Mouse (Mus musculus) forebrain, embryonic 16.5 days (tissue): ENCODE results near the gene Phpt1. TPM values are rescaled to one million over a fixed set of nuclear protein-coding genes. Genes with fewer than 3 reads are reported as not detected.

Experiments
- ATAC-seq: fragments of 200-750 bp; cut with Nextera tagmentation; 2 replicates; pipeline ENCODE4 v1.8.0; 2017; ENCODE audit warnings: mild to moderate bottlenecking, moderate library complexity
- H3K27ac ChIP-seq: fragments of 300-500 bp; sonication (generic); 2 replicates; pipeline ENCODE4 v1.5.1; 2014; ENCODE audit warnings: low read length, control low read depth
- H3K27me3 ChIP-seq: fragments of 300-500 bp; sonication (generic); replicated peaks from 2 replicates; pipeline ENCODE4 v1.6.1; 2014; ENCODE audit warnings: low read length; ENCODE audit not compliant: control insufficient read depth, insufficient read depth
- H3K36me3 ChIP-seq: fragments of 300-500 bp; sonication (generic); 2 replicates; pipeline ENCODE4 v1.6.1; 2014; ENCODE audit not compliant: control insufficient read depth, insufficient read depth
- H3K4me1 ChIP-seq: fragments of 300-500 bp; sonication (generic); replicated peaks from 2 replicates; pipeline ENCODE4 v1.6.1; 2014; ENCODE audit warnings: low read length; ENCODE audit not compliant: control insufficient read depth, insufficient read depth
- H3K4me2 ChIP-seq: fragments of 300-500 bp; sonication (generic); 2 replicates; pipeline ENCODE4 v1.6.1; 2014; ENCODE audit warnings: mild to moderate bottlenecking, low read length, control low read depth
- H3K4me3 ChIP-seq: fragments of 300-500 bp; sonication (generic); replicated peaks from 2 replicates; pipeline ENCODE4 v1.5.1; 2014; ENCODE audit warnings: mild to moderate bottlenecking, low read length, control low read depth
- H3K9ac ChIP-seq: fragments of 300-500 bp; sonication (generic); replicated peaks from 2 replicates; pipeline ENCODE4 v1.6.1; 2014; ENCODE audit warnings: low read depth, low read length, control low read depth
- H3K9me3 ChIP-seq: fragments of 300-500 bp; sonication (generic); 2 replicates; pipeline ENCODE4 v1.6.1; 2016; ENCODE audit warnings: low read length; ENCODE audit not compliant: control insufficient read depth
- WGBS: fragments of 180-500 bp; shearing (Covaris S2); extraction: QIAGEN DNeasy Blood & Tissue Kit; methylation state at CpG from one replicate; pipeline ENCODE4 v1.1.7; 2014; 5-methylcytosine and 5-hydroxymethylcytosine counted together
- polyA plus RNA-seq: library from polyadenylated mRNA; unstranded; fragments of >200 nt; fragmentation: Nextera tagmentation; extraction: Ambion mirVana; gene quantifications from 2 replicates; pipeline ENCODE4 v1.2.1, GENCODE M21; 2015

Phpt1 gene
- polyA plus RNA-seq, 1 experiment from 2014 or later = 141 TPM

GRCm38 (mm10) chr2:25569323-25569722 is 5.7 kb downstream of the Phpt1 start:
- peaks cover 4% of the 10 kb centered on the region for H3K36me3 ChIP-seq
- H3K4me3 ChIP-seq = no peak overlapping the region
- no peak overlapping the region for H3K9ac ChIP-seq
- H3K4me2 ChIP-seq = no peak overlapping the region
- peaks cover 14% of the 10 kb centered on the region for H3K4me1 ChIP-seq
- H3K27ac ChIP-seq = no peak overlapping the region
- WGBS = 98% methylated on average over 3 of the region's 3 CpGs
- H3K9me3 ChIP-seq = no peaks in the 10 kb centered on the region
- H3K27me3 ChIP-seq = no peaks in the 10 kb centered on the region
- no peak for ATAC-seq

GRCm38 (mm10) chr2:25568473-25569019 is 6.5 kb downstream of the Phpt1 start:
- Histone ChIP-seq H3K27me3 (no peaks in the 10 kb centered on the region), H3K4me1 (peaks cover 7% of the 10 kb centered on the region), H3K36me3 (peaks cover 4% of the 10 kb centered on the region), H3K9ac (no peak overlapping the region), H3K4me3 (no peak overlapping the region), H3K9me3 (no peaks in the 10 kb centered on the region), H3K27ac (no peak overlapping the region), H3K4me2 (no peak overlapping the region)
- WGBS = 96% methylated on average over 6 of the region's 6 CpGs
- no peak for ATAC-seq

GRCm38 (mm10) chr2:25566558-25566957 is 8.5 kb downstream of the Phpt1 start:
- H3K4me1 ChIP-seq = no peaks in the 10 kb centered on the region
- H3K27me3 ChIP-seq = no peaks in the 10 kb centered on the region
- no peak overlapping the region for H3K4me2 ChIP-seq
- 85% methylated on average over 6 of the region's 6 CpGs for WGBS
- H3K9ac ChIP-seq = no peak overlapping the region
- no peak overlapping the region for H3K27ac ChIP-seq
- H3K4me3 ChIP-seq = no peak overlapping the region
- no peak for ATAC-seq
- H3K9me3 ChIP-seq = no peaks in the 10 kb centered on the region
- peaks cover 11% of the 10 kb centered on the region for H3K36me3 ChIP-seq

- Histone ChIP-seq H3K27me3 (no peaks in the 10 kb centered on the region), H3K9me3 (no peaks in the 10 kb centered on the region), H3K4me1 (no peaks in the 10 kb centered on the region), H3K36me3 (peaks cover 18% of the 10 kb centered on the region), H3K4me3 (no peak overlapping the region), H3K27ac (no peak overlapping the region), H3K9ac (no peak overlapping the region), H3K4me2 (no peak overlapping the region)
- no peak for ATAC-seq
- 88% methylated on average over 8 of the region's 8 CpGs for WGBS
Observed at GRCm38 (mm10) chr2:25565741-25566140, 9.3 kb downstream of the Phpt1 start.

- Histone ChIP-seq H3K27me3 (no peaks in the 10 kb centered on the region), H3K27ac (no peak overlapping the region), H3K4me2 (no peak overlapping the region), H3K9me3 (no peaks in the 10 kb centered on the region), H3K9ac (no peak overlapping the region), H3K4me3 (no peak overlapping the region), H3K4me1 (peaks cover 14% of the 10 kb centered on the region), H3K36me3 (peaks cover 18% of the 10 kb centered on the region)
- 84% methylated on average over 9 of the region's 9 CpGs for WGBS
- no peak for ATAC-seq
Observed at GRCm38 (mm10) chr2:25561946-25562345, 13.1 kb downstream of the Phpt1 start.

GRCm38 (mm10) chr2:25560551-25560950 is 14.5 kb downstream of the Phpt1 start:
- H3K9ac ChIP-seq = no peak overlapping the region
- no peak overlapping the region for H3K4me2 ChIP-seq
- peaks cover 18% of the 10 kb centered on the region for H3K36me3 ChIP-seq
- no peak for ATAC-seq
- peaks cover 19% of the 10 kb centered on the region for H3K4me1 ChIP-seq
- H3K9me3 ChIP-seq = no peaks in the 10 kb centered on the region
- H3K27me3 ChIP-seq = no peaks in the 10 kb centered on the region
- no peak overlapping the region for H3K4me3 ChIP-seq
- WGBS = 97% methylated on average over 8 of the region's 8 CpGs
- no peak overlapping the region for H3K27ac ChIP-seq

- ATAC-seq = no peak
Observed at GRCm38 (mm10) chr2:25558774-25559173, 16.2 kb downstream of the Phpt1 start.

GRCm38 (mm10) chr2:25557964-25558360 is 17.1 kb downstream of the Phpt1 start:
- Histone ChIP-seq H3K27me3 (no peaks in the 10 kb centered on the region), H3K4me2 (peak overlapping the region; percentile 92), H3K4me3 (peak overlapping the region; percentile 96), H3K9ac (peak overlapping the region; percentile 90), H3K36me3 (peaks cover 18% of the 10 kb centered on the region), H3K9me3 (no peaks in the 10 kb centered on the region), H3K4me1 (peaks cover 19% of the 10 kb centered on the region), H3K27ac (peak overlapping the region; percentile 64; the same call in 1 of the 2 replicates)
- peak; percentile 8; the same call in 1 of the 2 replicates for ATAC-seq
- WGBS = under 1% methylated on average over 24 of the region's 24 CpGs

More at GRCm38 (mm10) chr2:25558774-25559173, 16.2 kb downstream of the Phpt1 start:
- peaks cover 18% of the 10 kb centered on the region for H3K36me3 ChIP-seq
- peaks cover 19% of the 10 kb centered on the region for H3K4me1 ChIP-seq
- H3K4me2 ChIP-seq = peak overlapping the region; percentile 92
- no peaks in the 10 kb centered on the region for H3K9me3 ChIP-seq
- no peaks in the 10 kb centered on the region for H3K27me3 ChIP-seq
- H3K27ac ChIP-seq = no peak overlapping the region
- H3K4me3 ChIP-seq = peak overlapping the region; percentile 96
- WGBS = 67% methylated on average over 6 of the region's 6 CpGs
- peak overlapping the region; percentile 90; the same call in 1 of the 2 replicates for H3K9ac ChIP-seq

- H3K27ac ChIP-seq = peak within 1 kb of the TSS; percentile 68
- WGBS = under 1% methylated on average over 61 of the region's 61 CpGs
- peak; percentile 100 for ATAC-seq
Observed at GRCm38 (mm10) chr2:25557221-25557963, 17.6 kb downstream of the Phpt1 start, which contains the start of gene Edf1. TSS of gene Edf1 (plus strand) at chr2:25557847.

More at GRCm38 (mm10) chr2:25557221-25557963, 17.6 kb downstream of the Phpt1 start, which contains the start of gene Edf1:
- H3K9ac ChIP-seq = peak within 1 kb of the TSS; percentile 90
- H3K4me3 ChIP-seq = peak within 1 kb of the TSS; percentile 96
- no peaks in the 10 kb centered on the region for H3K9me3 ChIP-seq
- no peaks in the 10 kb centered on the region for H3K27me3 ChIP-seq
- H3K4me1 ChIP-seq = peaks cover 19% of the 10 kb centered on the region
- peak within 1 kb of the TSS; percentile 93 for H3K4me2 ChIP-seq
- peaks cover 16% of the 10 kb centered on the region for H3K36me3 ChIP-seq
